Mouse (Mus musculus) macrophage (primary cell): ENCODE measurements around the gene Rhot2. TPM values are rescaled to one million over a fixed set of nuclear protein-coding genes. Genes with fewer than 3 reads are reported as not detected.
A peak's percentile ranks its signal among the peaks of the same experiment; 100 is the strongest.

Source experiments
- H3K27ac ChIP-seq: fragments of 350-480 bp; formaldehyde crosslinking; 2 replicates; pipeline ENCODE4 v1.9.0; 2021
- H3K36me3 ChIP-seq: fragments of 350-480 bp; formaldehyde crosslinking; 2 replicates; pipeline ENCODE4 v1.9.0; 2021; ENCODE audit errors: inconsistent target
- H3K4me3 ChIP-seq: fragments of 350-480 bp; formaldehyde crosslinking; 2 replicates; pipeline ENCODE4 v1.9.0; 2021; ENCODE audit errors: inconsistent target
- H3K79me2 ChIP-seq: fragments of 350-480 bp; formaldehyde crosslinking; 2 replicates; pipeline ENCODE4 v1.9.0; 2021; ENCODE audit errors: inconsistent target
- WGBS: methylation state at CpG from one replicate; pipeline ENCODE4 v1.1.7; 2026; ENCODE audit warnings: inconsistent platforms; ENCODE audit not compliant: missing documents; 5-methylcytosine and 5-hydroxymethylcytosine counted together
- polyA plus RNA-seq: library from polyadenylated mRNA; stranded (reverse); fragments of 250-400 nt; gene quantifications from 3 replicates; pipeline ENCODE4 v1.2.4, GENCODE M21; 2018; ENCODE audit warnings: inconsistent platforms
- total RNA-seq, 78 experiments: library from RNA; depleted of rRNA; stranded (reverse); fragments of 250-400 nt; gene quantifications; 1 replicate in 9 of 78; 2 replicates in 24 of 78; 3 replicates in 43 of 78; 4 replicates in 2 of 78; pipeline ENCODE4 v1.2.4; 2018; ENCODE audit warnings: inconsistent platforms in 56 of 78

Rhot2 gene
- total RNA-seq (2018; cell fraction: chromatin; rRNA removed), result 100 to 1,000 TPM in 9 of 26 experiments, 10 to 100 TPM in 17; 24.0 to 173 (median 88.4) TPM
- 10 to 100 TPM; 15.1 to 29.3 (median 23.7) TPM for total RNA-seq (2018; cell fraction: cytosol; rRNA removed)
- 10 to 100 TPM; 17.7 to 98.0 (median 46.0) TPM for total RNA-seq (2018; cell fraction: nucleus; rRNA removed)
- 20.6 to 24.8 TPM (median 22.4 TPM) in 3 replicates for polyA plus RNA-seq

- WGBS, result 0% methylated on average over 19 of the region's 21 CpGs
- peaks cover 31% of the 10 kb centered on the region for H3K36me3 ChIP-seq
- H3K4me3 ChIP-seq, result peak within 1 kb of the TSS; percentile 68
These were observed at the start of gene Rhot2 for GRCm38 (mm10) chr17:25844396-25844901. TSS of gene Rhot2 (minus strand) at chr17:25844851.

GRCm38 (mm10) chr17:25893975-25894617 lies 49.4 kb upstream of the Rhot2 start:
- 36% methylated on average over 2 of the region's 2 CpGs for WGBS
- Histone ChIP-seq H3K79me2 (peaks cover 94% of the 10 kb centered on the region), H3K36me3 (peaks cover 24% of the 10 kb centered on the region; the same call in 1 of the 2 replicates), H3K4me3 (no peak overlapping the region), H3K27ac (no peak overlapping the region)

More at GRCm38 (mm10) chr17:25844396-25844901, at the start of gene Rhot2:
- peaks cover 10% of the 10 kb centered on the region; the same call in 1 of the 2 replicates for H3K79me2 ChIP-seq
- H3K27ac ChIP-seq, result peak within 1 kb of the TSS; percentile 44

- Histone ChIP-seq H3K79me2 (peaks cover 42% of the 10 kb centered on the region), H3K27ac (no peak overlapping the region), H3K4me3 (no peak overlapping the region), H3K36me3 (peaks cover 62% of the 10 kb centered on the region)
- WGBS, result 88% methylated on average over 2 of the region's 3 CpGs
These were observed 44.2 kb upstream of the Rhot2 start for GRCm38 (mm10) chr17:25888837-25889236.

GRCm38 (mm10) chr17:25887467-25887866 lies 42.8 kb upstream of the Rhot2 start:
- Histone ChIP-seq H3K4me3 (no peak overlapping the region), H3K36me3 (peaks cover 75% of the 10 kb centered on the region), H3K27ac (no peak overlapping the region), H3K79me2 (peaks cover 28% of the 10 kb centered on the region)
- 95% methylated on average over 10 of the region's 10 CpGs for WGBS

GRCm38 (mm10) chr17:25886806-25887205 lies 42.2 kb upstream of the Rhot2 start:
- Histone ChIP-seq H3K36me3 (peaks cover 82% of the 10 kb centered on the region), H3K27ac (no peak overlapping the region), H3K4me3 (no peak overlapping the region), H3K79me2 (peaks cover 21% of the 10 kb centered on the region)

- no peak overlapping the region for H3K27ac ChIP-seq
- 64% methylated on average over 4 of the region's 4 CpGs for WGBS
- no peak overlapping the region for H3K4me3 ChIP-seq
- H3K36me3 ChIP-seq, result peaks cover 74% of the 10 kb centered on the region
- H3K79me2 ChIP-seq, result peaks cover 10% of the 10 kb centered on the region; the same call in 1 of the 2 replicates
These were observed 41.0 kb upstream of the Rhot2 start for GRCm38 (mm10) chr17:25885636-25886035.

- H3K79me2 ChIP-seq, result no peaks in the 10 kb centered on the region; the same call in 1 of the 2 replicates
- no peak overlapping the region for H3K27ac ChIP-seq
- peaks cover 56% of the 10 kb centered on the region for H3K36me3 ChIP-seq
- H3K4me3 ChIP-seq, result no peak overlapping the region
- 94% methylated on average over 3 of the region's 3 CpGs for WGBS
These were observed 39.2 kb upstream of the Rhot2 start for GRCm38 (mm10) chr17:25883824-25884223.

- Histone ChIP-seq H3K79me2 (no peaks in the 10 kb centered on the region; the same call in 1 of the 2 replicates), H3K27ac (no peak overlapping the region), H3K36me3 (peaks cover 50% of the 10 kb centered on the region), H3K4me3 (no peak overlapping the region)
- WGBS, result 96% methylated on average over 8 of the region's 8 CpGs
These were observed 38.6 kb upstream of the Rhot2 start for GRCm38 (mm10) chr17:25883268-25883667.

- no peaks in the 10 kb centered on the region; the same call in 1 of the 2 replicates for H3K79me2 ChIP-seq
- H3K4me3 ChIP-seq, result no peak overlapping the region
- H3K36me3 ChIP-seq, result peaks cover 41% of the 10 kb centered on the region
- H3K27ac ChIP-seq, result no peak overlapping the region
- WGBS, result 83% methylated on average over 5 of the region's 5 CpGs
These were observed 37.7 kb upstream of the Rhot2 start for GRCm38 (mm10) chr17:25882306-25882705.

GRCm38 (mm10) chr17:25881691-25882090 lies 37.0 kb upstream of the Rhot2 start:
- Histone ChIP-seq H3K79me2 (no peaks in the 10 kb centered on the region), H3K36me3 (peaks cover 40% of the 10 kb centered on the region), H3K27ac (no peak overlapping the region), H3K4me3 (no peak overlapping the region)
- WGBS, result 98% methylated on average over 4 of the region's 4 CpGs

- no peak overlapping the region for H3K27ac ChIP-seq
- peaks cover 40% of the 10 kb centered on the region for H3K36me3 ChIP-seq
- no peak overlapping the region for H3K4me3 ChIP-seq
- 74% methylated on average over 5 of the region's 5 CpGs for WGBS
- no peaks in the 10 kb centered on the region for H3K79me2 ChIP-seq
These were observed 36.4 kb upstream of the Rhot2 start for GRCm38 (mm10) chr17:25880913-25881641.

- H3K27ac ChIP-seq, result no peak within 1 kb of the TSS
- peaks cover 35% of the 10 kb centered on the region for H3K36me3 ChIP-seq
These were observed 35.7 kb upstream of the Rhot2 start, which contains the start of gene Wfikkn1 for GRCm38 (mm10) chr17:25880196-25880910. TSS of gene Wfikkn1 (minus strand) at chr17:25880858.

GRCm38 (mm10) chr17:25879750-25880149 lies 35.1 kb upstream of the Rhot2 start:
- H3K4me3 ChIP-seq, result no peak overlapping the region
- WGBS, result 97% methylated on average over 5 of the region's 8 CpGs
- H3K36me3 ChIP-seq, result peaks cover 30% of the 10 kb centered on the region
- H3K79me2 ChIP-seq, result no peaks in the 10 kb centered on the region
- no peak overlapping the region for H3K27ac ChIP-seq

More at GRCm38 (mm10) chr17:25880196-25880910, 35.7 kb upstream of the Rhot2 start, which contains the start of gene Wfikkn1:
- 75% methylated on average over 5 of the region's 5 CpGs for WGBS
- H3K4me3 ChIP-seq, result no peak within 1 kb of the TSS
- no peaks in the 10 kb centered on the region for H3K79me2 ChIP-seq

GRCm38 (mm10) chr17:25879261-25879660 lies 34.6 kb upstream of the Rhot2 start:
- no peak overlapping the region for H3K4me3 ChIP-seq
- peaks cover 25% of the 10 kb centered on the region for H3K36me3 ChIP-seq
- H3K27ac ChIP-seq, result no peak overlapping the region
- 95% methylated on average over 4 of the region's 4 CpGs for WGBS
- H3K79me2 ChIP-seq, result no peaks in the 10 kb centered on the region
